Mouse (Mus musculus) limb, embryonic 11.5 days (tissue): ENCODE measurements at regions not wholly inside any gene's neighbourhood (a gene's known extent, or its start where the extent isn't known, plus 50 kb on each side); places are given as distances from the start of the nearest gene placed in this dataset.
"Not testable (repeated sequence)": the region's sequence is repeated elsewhere in the genome, so short reads cannot be mapped to it uniquely, and the experiment has no call there.

ENCODE experiments used
- ATAC-seq: fragments of 200-750 bp; cut with Nextera tagmentation; 2 replicates; pipeline ENCODE4 v1.8.0; 2017; ENCODE audit warnings: low read depth; ENCODE audit not compliant: insufficient number of reproducible peaks, low FRiP score, low TSS enrichment
- DNase-seq: peaks from one replicate; pipeline ENCODE4 v3.0.0-alpha.2; 2015; ENCODE audit warnings: low spot score
- H3K27ac ChIP-seq: fragments of 300-500 bp; sonication (generic); replicated peaks from 2 replicates; pipeline ENCODE4 v1.5.1; 2014; ENCODE audit warnings: low read depth, mild to moderate bottlenecking, low read length
- H3K27me3 ChIP-seq: fragments of 300-500 bp; sonication (generic); 2 replicates; pipeline ENCODE4 v1.6.1; 2014; ENCODE audit warnings: mild to moderate bottlenecking, low read length, mixed read lengths; ENCODE audit not compliant: control insufficient read depth, insufficient read depth
- H3K36me3 ChIP-seq: fragments of 300-500 bp; sonication (generic); 2 replicates; pipeline ENCODE4 v1.6.1; 2014; ENCODE audit warnings: mild to moderate bottlenecking, low read length, moderate library complexity, mixed read lengths; ENCODE audit not compliant: control insufficient read depth, insufficient read depth
- H3K4me1 ChIP-seq: fragments of 300-500 bp; sonication (generic); 2 replicates; pipeline ENCODE4 v1.6.1; 2014; ENCODE audit warnings: low read length, mixed read lengths; ENCODE audit not compliant: control insufficient read depth, insufficient read depth
- H3K4me2 ChIP-seq: fragments of 300-500 bp; sonication (generic); 2 replicates; pipeline ENCODE4 v1.6.1; 2014; ENCODE audit warnings: low read depth, mild to moderate bottlenecking, moderate library complexity; ENCODE audit not compliant: severe bottlenecking
- H3K4me3 ChIP-seq: fragments of 300-500 bp; sonication (generic); 2 replicates; pipeline ENCODE4 v1.5.1; 2014; ENCODE audit warnings: low read depth, low read length
- H3K9ac ChIP-seq: fragments of 300-500 bp; sonication (generic); 2 replicates; pipeline ENCODE4 v1.6.1; 2014; ENCODE audit warnings: mild to moderate bottlenecking, low read length
- H3K9me3 ChIP-seq: fragments of 300-500 bp; sonication (generic); 2 replicates; pipeline ENCODE4 v1.6.1; 2016; ENCODE audit warnings: low read length; ENCODE audit not compliant: control insufficient read depth
- WGBS: fragments of 180-500 bp; shearing (Covaris S2); extraction: QIAGEN DNeasy Blood & Tissue Kit; methylation state at CpG from one replicate; pipeline ENCODE4 v1.1.7; 2014; 5-methylcytosine and 5-hydroxymethylcytosine counted together

DNA sequence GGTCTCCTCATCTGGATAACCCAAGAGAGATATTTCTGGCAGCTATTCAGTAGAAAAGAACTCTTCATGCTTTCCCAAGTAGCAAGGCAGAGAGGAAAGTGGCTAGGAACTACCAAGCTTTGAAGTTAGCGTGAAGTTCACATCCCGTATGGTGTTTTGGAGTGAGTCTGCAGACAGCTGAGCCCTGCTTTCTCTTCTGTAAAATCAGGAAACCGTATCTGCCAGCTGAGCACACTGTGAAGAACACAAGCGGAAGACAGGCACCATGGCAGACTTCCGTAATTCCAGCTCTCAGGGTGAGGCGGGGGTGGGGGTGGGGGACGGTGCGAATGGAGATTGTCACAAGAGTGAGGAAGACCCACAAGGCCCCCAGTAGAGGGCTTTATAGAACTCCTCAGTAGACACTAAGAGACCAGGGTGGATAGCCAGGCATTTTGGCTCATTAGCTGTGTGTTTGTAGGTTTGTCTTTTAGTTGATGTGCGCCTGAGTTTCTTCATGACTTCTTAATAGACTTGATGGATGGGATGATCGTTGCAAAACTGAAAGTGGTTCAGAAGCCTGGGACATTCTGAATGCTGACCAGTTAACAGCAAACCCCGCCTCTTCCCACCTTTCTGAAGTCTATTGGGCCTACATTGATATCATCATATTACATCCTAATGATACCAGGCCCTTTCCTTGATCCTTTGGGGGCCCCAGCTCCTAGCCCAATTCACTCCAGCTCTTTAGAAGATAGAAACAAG, 287.4 kb downstream of the 4933412E24Rik start:
- no peak overlapping the region for H3K4me2 ChIP-seq
- H3K36me3 ChIP-seq: no peaks in the 10 kb centered on the region
- no peaks in the 10 kb centered on the region for H3K4me1 ChIP-seq
- no peak for ATAC-seq
- H3K4me3 ChIP-seq: no peak overlapping the region
- no peak overlapping the region for H3K27ac ChIP-seq
- no peak for DNase-seq
- H3K27me3 ChIP-seq: no peaks in the 10 kb centered on the region
- 81% methylated on average over 11 of the region's 11 CpGs for WGBS
- no peaks in the 10 kb centered on the region for H3K9me3 ChIP-seq
- no peak overlapping the region for H3K9ac ChIP-seq

GRCm38 (mm10) chr15:59728131-59728601, 288.2 kb downstream of the 4933412E24Rik start:
- Histone ChIP-seq H3K9ac (no peak overlapping the region), H3K36me3 (no peaks in the 10 kb centered on the region), H3K27ac (no peak overlapping the region), H3K4me2 (no peak overlapping the region), H3K9me3 (no peaks in the 10 kb centered on the region), H3K4me1 (no peaks in the 10 kb centered on the region), H3K27me3 (no peaks in the 10 kb centered on the region), H3K4me3 (no peak overlapping the region)
- DNase-seq (no peak), ATAC-seq (no peak)
- WGBS: 80% methylated on average over 8 of the region's 8 CpGs

DNA sequence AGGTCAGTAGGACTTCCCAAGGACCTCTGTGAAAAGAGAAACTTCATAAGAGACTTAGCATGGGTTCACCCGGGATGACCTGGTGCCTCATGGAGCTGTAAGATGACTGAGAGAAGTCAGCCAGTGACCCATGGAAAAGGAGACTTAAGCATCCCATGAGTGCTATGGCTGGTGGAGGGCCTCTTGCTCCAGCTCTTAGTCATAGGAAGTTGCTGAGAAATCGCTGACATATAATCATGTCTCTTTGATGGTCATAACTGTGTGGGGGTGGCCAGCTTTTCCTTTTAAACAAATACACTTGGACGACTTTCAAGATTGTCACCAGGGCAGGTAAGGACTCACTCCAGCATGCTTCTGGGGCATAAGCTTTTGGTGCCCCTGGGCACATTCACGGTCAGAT, 290.5 kb downstream of the 4933412E24Rik start:
- ATAC-seq (no peak), DNase-seq (no peak)
- Histone ChIP-seq H3K4me3 (no peak overlapping the region), H3K9me3 (no peaks in the 10 kb centered on the region), H3K27me3 (no peaks in the 10 kb centered on the region), H3K27ac (no peak overlapping the region), H3K4me1 (no peaks in the 10 kb centered on the region), H3K4me2 (no peak overlapping the region), H3K9ac (no peak overlapping the region), H3K36me3 (no peaks in the 10 kb centered on the region)
- 90% methylated on average over 4 of the region's 4 CpGs for WGBS

GRCm38 (mm10) chr15:59722661-59723413, 293.6 kb downstream of the 4933412E24Rik start:
- Histone ChIP-seq H3K9ac (no peak overlapping the region), H3K9me3 (no peaks in the 10 kb centered on the region), H3K4me3 (no peak overlapping the region), H3K27ac (no peak overlapping the region), H3K4me1 (no peaks in the 10 kb centered on the region), H3K4me2 (no peak overlapping the region), H3K27me3 (no peaks in the 10 kb centered on the region), H3K36me3 (no peaks in the 10 kb centered on the region)
- DNase-seq (no peak), ATAC-seq (no peak)
- 86% methylated on average over 2 of the region's 2 CpGs for WGBS

- Histone ChIP-seq H3K4me1 (no peaks in the 10 kb centered on the region), H3K4me3 (no peak overlapping the region), H3K4me2 (no peak overlapping the region), H3K27me3 (no peaks in the 10 kb centered on the region), H3K27ac (no peak overlapping the region), H3K36me3 (no peaks in the 10 kb centered on the region), H3K9me3 (no peaks in the 10 kb centered on the region), H3K9ac (no peak overlapping the region)
- DNase-seq (no peak), ATAC-seq (no peak)
- WGBS: 86% methylated on average over 4 of the region's 4 CpGs
These were observed 295.0 kb downstream of the 4933412E24Rik start for GRCm38 (mm10) chr15:59721420-59721819.

GRCm38 (mm10) chr15:59721018-59721417, 295.4 kb downstream of the 4933412E24Rik start:
- Histone ChIP-seq H3K9me3 (no peaks in the 10 kb centered on the region), H3K27me3 (no peaks in the 10 kb centered on the region), H3K4me3 (no peak overlapping the region), H3K9ac (no peak overlapping the region), H3K4me2 (no peak overlapping the region), H3K36me3 (no peaks in the 10 kb centered on the region), H3K4me1 (no peaks in the 10 kb centered on the region), H3K27ac (no peak overlapping the region)
- no peak for ATAC-seq
- 90% methylated on average over 6 of the region's 6 CpGs for WGBS
- no peak for DNase-seq

DNA sequence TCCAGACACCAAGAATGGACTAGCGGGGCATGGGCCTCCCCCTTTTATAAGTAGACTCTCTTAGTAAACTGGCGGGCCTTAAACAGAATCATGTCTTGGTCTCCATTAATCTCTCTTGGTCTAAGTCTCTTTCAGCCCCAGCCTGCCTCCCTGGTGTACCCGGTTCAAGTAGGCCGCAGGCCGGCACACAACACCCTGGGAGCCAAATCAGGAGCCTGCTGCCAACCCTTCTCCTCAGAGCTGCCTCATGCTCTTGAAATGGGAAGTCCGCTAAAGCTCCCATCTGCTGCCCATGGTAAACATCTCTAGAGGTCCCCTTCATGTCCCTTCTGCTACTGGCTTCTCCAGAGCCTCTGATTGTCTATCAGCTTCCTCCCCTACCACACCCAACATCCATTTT, 296.3 kb downstream of the 4933412E24Rik start:
- Histone ChIP-seq H3K9me3 (no peaks in the 10 kb centered on the region), H3K4me3 (no peak overlapping the region), H3K27me3 (no peaks in the 10 kb centered on the region), H3K36me3 (no peaks in the 10 kb centered on the region), H3K4me2 (no peak overlapping the region), H3K4me1 (no peaks in the 10 kb centered on the region), H3K9ac (no peak overlapping the region), H3K27ac (no peak overlapping the region)
- DNase-seq (no peak), ATAC-seq (no peak)
- 94% methylated on average over 6 of the region's 6 CpGs for WGBS

DNA sequence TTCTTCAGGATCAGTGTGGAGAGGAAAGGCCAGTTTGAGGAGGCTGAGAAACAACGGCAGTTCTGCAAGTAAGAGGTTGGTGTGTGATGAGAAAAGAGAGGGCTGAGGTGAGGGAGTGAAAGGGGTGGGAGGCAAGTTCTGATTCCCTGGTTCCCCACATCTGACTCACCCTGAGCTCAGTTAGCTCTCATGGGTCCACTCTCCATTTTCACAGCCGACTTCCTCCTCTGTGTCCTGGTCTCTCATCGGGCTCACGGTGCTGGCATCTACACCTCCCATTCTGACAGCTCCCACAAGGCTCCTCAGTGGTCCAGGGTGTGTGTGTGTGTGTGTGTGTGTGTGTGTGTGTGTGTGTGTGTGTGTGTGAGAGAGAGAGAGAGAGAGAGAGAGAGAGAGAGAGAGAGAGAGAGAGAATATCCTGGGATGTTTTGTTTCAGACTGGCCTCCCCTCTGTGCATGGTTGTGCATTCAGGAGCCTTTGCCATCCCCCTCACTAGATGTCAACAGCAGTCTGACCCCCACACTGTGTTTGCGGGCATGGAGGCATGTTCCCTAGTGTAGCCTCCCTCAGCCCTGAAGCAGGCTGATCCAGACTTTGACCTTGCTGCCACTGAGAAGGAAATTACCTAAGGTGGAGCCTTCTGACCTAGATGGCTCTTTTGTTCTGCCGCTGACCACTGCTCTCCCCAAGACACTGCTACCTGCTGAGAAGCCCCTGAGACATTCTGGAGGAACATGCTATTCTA, 296.9 kb downstream of the 4933412E24Rik start:
- DNase-seq, H3K27me3 ChIP-seq, ATAC-seq, H3K4me3 ChIP-seq, H3K9ac ChIP-seq, H3K27ac ChIP-seq, H3K4me2 ChIP-seq, H3K36me3 ChIP-seq, H3K4me1 ChIP-seq, H3K9me3 ChIP-seq: not testable (repeated sequence)
- whole genome bisulfite sequencing: 97% methylated on average over 6 of the region's 6 CpGs
